ENCODE assay signal across 15 mouse cellular contexts in the genomic region with DNA sequence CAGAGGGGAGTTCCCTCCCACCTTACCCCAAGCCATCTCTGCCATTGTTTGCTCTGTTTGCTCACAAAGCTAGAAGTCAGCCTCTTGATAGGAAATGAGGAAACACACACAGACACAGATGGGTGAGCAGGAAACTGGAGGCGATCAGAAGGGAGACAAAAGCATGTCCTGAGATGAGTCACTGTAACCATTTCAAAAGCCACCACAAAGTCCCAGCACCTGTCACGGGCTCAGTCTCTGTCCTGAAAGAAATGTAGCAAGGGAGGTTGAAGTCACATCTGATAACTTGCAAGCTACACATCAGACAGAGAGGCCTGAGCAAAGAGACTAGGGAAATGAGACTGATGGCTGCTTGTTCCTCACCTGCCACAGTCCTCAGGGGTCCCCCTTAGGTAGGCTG.
DNase-seq lines count a peak whose midpoint lies in the region; ATAC-seq and TF ChIP-seq lines count a peak whose summit lies in the region.
"Had no signal": no experiment of that assay in that cellular context is flagged by ENCODE, and none has a peak within 500 bp of the region (broad histone marks: within the 10 kb centered on the region; RNA-seq: fewer than 3 reads in every experiment).

No protein-coding gene starts in this region.

- in situ Hi-C loops in CH12.LX (cut with MboI; ENCODE audit: low pct_ligation_motif_present, low pct_unique_long_range_greater_than_20kb, low sequenced_read_pairs): no loop called here

- H3K4me1 ChIP-seq in CH12.LX (ENCODE audit: control insufficient read depth in 1 of 2, insufficient read depth in 2 of 2): peaks cover 21 to 45% of the 10 kb centered on the region in 2 experiments
- H3K4me1 ChIP-seq: limb, embryonic 15.5 days had no signal

- H3K79me2 ChIP-seq in CH12.LX (replicated peaks; ENCODE audit: control insufficient read depth, extremely low read depth, insufficient read depth, poor library complexity, severe bottlenecking): no peaks in the 10 kb centered on the region

- peak; percentile 38 for ATAC-seq in frontal cortex, adult (ENCODE audit: low TSS enrichment)
- peak; percentile 47 for ATAC-seq in megakaryocyte, adult 5-6 weeks (ENCODE audit: poor library complexity, severe bottlenecking)
- no peak for ATAC-seq in cerebellum, adult (ENCODE audit: insufficient number of reproducible peaks, low FRiP score, low TSS enrichment)

- no peak for TF ChIP-seq POLR2A in CH12.LX (IDR thresholded peaks at IDR 0.05; ENCODE audit: low read depth, low read length)

- peak overlapping the region; percentile 32 for H3K4me2 ChIP-seq in CH12.LX (ENCODE audit: insufficient read depth, low read depth, poor library complexity, severe bottlenecking)
- H3K4me2 ChIP-seq: limb, embryonic 15.5 days; neural tube, embryonic 15.5 days had no signal

- peak; percentile 99 for TF ChIP-seq EP300 in CH12.LX (IDR thresholded peaks at IDR 0.05; ENCODE audit: low read length)

- H3K27ac ChIP-seq in CH12.LX (ENCODE audit: insufficient read depth, low read depth): peak overlapping the region; percentile 5; the same call in 1 of the 2 replicates
- H3K27ac ChIP-seq: embryonic facial prominence, embryonic 10.5 days; limb, embryonic 15.5 days; macrophage; neural tube, embryonic 15.5 days had no signal

- no peak overlapping the region for H3K9ac ChIP-seq in CH12.LX (ENCODE audit: insufficient read depth, low read depth)
- H3K9ac ChIP-seq: limb, embryonic 15.5 days; neural tube, embryonic 15.5 days had no signal

- H3K4me3 ChIP-seq in CH12.LX (replicated peaks in 1 of 3; ENCODE audit: low read depth in 2 of 3, low read length in 2 of 3, poor library complexity in 1 of 3): no peak overlapping the region
- H3K4me3 ChIP-seq: embryonic facial prominence, embryonic 10.5 days; limb, embryonic 15.5 days; neural tube, embryonic 15.5 days had no signal

- no peak for DNase-seq in frontal cortex, postnatal 14 days (ENCODE audit: low spot score in 2 of 2)
- DNase-seq in CH12.LX (ENCODE audit: extremely low read depth): peak; percentile 94
- DNase-seq in thymus, postnatal 14 days: peak; percentile 81
- no peak for DNase-seq in cerebellum, adult 11 months
- DNase-seq in frontal cortex, adult 2 months (ENCODE audit: extremely low spot score in 1 of 2, low spot score in 1 of 2): no peak
- DNase-seq: cerebellum, postnatal 14 days; heart, postnatal 36 days; lung, adult 18-20 months had no signal

- no peaks in the 10 kb centered on the region for H3K9me3 ChIP-seq in CH12.LX (replicated peaks; ENCODE audit: low read length)
- H3K9me3 ChIP-seq: embryonic facial prominence, embryonic 10.5 days; limb, embryonic 15.5 days; neural tube, embryonic 15.5 days had no signal

- H3K27me3 ChIP-seq in CH12.LX (replicated peaks): no peaks in the 10 kb centered on the region
- H3K27me3 ChIP-seq: limb, embryonic 15.5 days had no signal

- TF ChIP-seq CTCF in CH12.LX (conservative IDR thresholded peaks at IDR 0.05 in 1 of 2, IDR thresholded peaks at IDR 0.05 in 1 of 2; ENCODE audit: low read depth in 2 of 2, low read length in 2 of 2): no peak

- TF ChIP-seq RAD21 in CH12.LX (IDR thresholded peaks at IDR 0.05; ENCODE audit: low read depth, low read length): peak; percentile 4

- dilution Hi-C loops in CH12.LX (cut with MboI; ENCODE audit: extremely low pct_ligation_motif_present, extremely low pct_unique_long_range_greater_than_20kb, low sequenced_read_pairs): no loop called here

- no peaks in the 10 kb centered on the region for H3K36me3 ChIP-seq in CH12.LX (replicated peaks in 1 of 2; ENCODE audit: control insufficient read depth in 1 of 2, insufficient read depth in 1 of 2, low read length in 1 of 2)
- H3K36me3 ChIP-seq: embryonic facial prominence, embryonic 10.5 days; limb, embryonic 15.5 days; neural tube, embryonic 15.5 days had no signal

TF ChIP-seq in CH12.LX, 34 proteins besides CTCF, POLR2A, EP300 and RAD21:
- TF ChIP-seq MEF2A (IDR thresholded peaks at IDR 0.05; ENCODE audit: borderline replicate concordance, low read depth, low read length): peak; percentile 91
- TF ChIP-seq CHD1 (IDR thresholded peaks at IDR 0.05; ENCODE audit: low read depth, low read length): no peak
- no peak for TF ChIP-seq PAX5 (IDR thresholded peaks at IDR 0.05; ENCODE audit: low read length)
- no peak for TF ChIP-seq ZKSCAN1 (IDR thresholded peaks at IDR 0.05; ENCODE audit: borderline replicate concordance, low read depth, low read length)
- TF ChIP-seq ZC3H11A (IDR thresholded peaks at IDR 0.05; ENCODE audit: low read depth, low read length): no peak
- no peak for TF ChIP-seq HCFC1 (IDR thresholded peaks at IDR 0.05; ENCODE audit: low read depth, low read length)
- peak; percentile 74; the same call in 1 of the 2 replicates for TF ChIP-seq CHD2 (IDR thresholded peaks at IDR 0.05; ENCODE audit: low read length)
- peak; percentile 99 for TF ChIP-seq BHLHE40 (IDR thresholded peaks at IDR 0.05; ENCODE audit: low read depth, low read length)
- TF ChIP-seq IRF4 (IDR thresholded peaks at IDR 0.05; ENCODE audit: low read depth, low read length): peak; percentile 99
- TF ChIP-seq ELF1 (IDR thresholded peaks at IDR 0.05; ENCODE audit: low read depth, low read length): peak; percentile 58; the same call in 1 of the 2 replicates
- TF ChIP-seq ETS1 (conservative IDR thresholded peaks at IDR 0.05; ENCODE audit: low read depth, low read length): peak; percentile 96
- 0 out of 2 replicates have a peak, but pooled peaks have one; percentile 37 for TF ChIP-seq TBP (conservative IDR thresholded peaks at IDR 0.05; ENCODE audit: low read depth, low read length)
- TF ChIP-seq MXI1 (IDR thresholded peaks at IDR 0.05; ENCODE audit: low read depth, low read length): peak; percentile 81; the same call in 1 of the 2 replicates
- TF ChIP-seq MAX (IDR thresholded peaks at IDR 0.05; ENCODE audit: low read length): peak; percentile 68
- TF ChIP-seq NRF1 (IDR thresholded peaks at IDR 0.05; ENCODE audit: low read depth, low read length): no peak
- TF ChIP-seq SIN3A (IDR thresholded peaks at IDR 0.05; ENCODE audit: low read length): peak; percentile 76
- TF ChIP-seq NELFE (IDR thresholded peaks at IDR 0.05; ENCODE audit: low read depth, low read length): no peak
- TF ChIP-seq MAZ (IDR thresholded peaks at IDR 0.05; ENCODE audit: low read depth, low read length): peak; percentile 75; the same call in 1 of the 2 replicates
- TF ChIP-seq JUN (IDR thresholded peaks at IDR 0.05; ENCODE audit: insufficient read depth, low read depth, low read length): peak; percentile 93
- TF ChIP-seq JUND (conservative IDR thresholded peaks at IDR 0.05; ENCODE audit: low read depth, low read length): peak; percentile 97
- TF ChIP-seq KAT2A (IDR thresholded peaks at IDR 0.05; ENCODE audit: insufficient replicate concordance, low read length): no peak
- TF ChIP-seq E2F4 (IDR thresholded peaks at IDR 0.05; ENCODE audit: insufficient replicate concordance, low read depth, low read length): no peak
- peak; percentile 99 for TF ChIP-seq TCF12 (IDR thresholded peaks at IDR 0.05; ENCODE audit: low read depth, low read length)
- TF ChIP-seq GABPA (IDR thresholded peaks at IDR 0.05; ENCODE audit: insufficient replicate concordance, low read depth, low read length): no peak
- peak; percentile 69 for TF ChIP-seq MYC (IDR thresholded peaks at IDR 0.05; ENCODE audit: low read depth, low read length)
- peak; percentile 30 for TF ChIP-seq SMC3 (IDR thresholded peaks at IDR 0.05; ENCODE audit: low read depth, low read length)
- peak; percentile 86 for TF ChIP-seq MAFK (IDR thresholded peaks at IDR 0.05; ENCODE audit: insufficient replicate concordance, low read length)
- peak; percentile 99 for TF ChIP-seq RCOR1 (conservative IDR thresholded peaks at IDR 0.05; ENCODE audit: low read depth, low read length)
- TF ChIP-seq UBTF (IDR thresholded peaks at IDR 0.05; ENCODE audit: low read depth, low read length): no peak
- no peak for TF ChIP-seq ZNF384 (IDR thresholded peaks at IDR 0.05; ENCODE audit: low read depth, low read length)

Comparison
In these comparisons a context has a peak if more than half of its experiments do, and no peak if none do; other contexts are left out.
1. DNase-seq: peak in CH12.LX (single experiment) and thymus, postnatal 14 days (single experiment); none in frontal cortex, postnatal 14 days (0 of 2), cerebellum, adult 11 months (single experiment) and frontal cortex, adult 2 months (0 of 2).